Mouse (Mus musculus): ENCODE data around the gene Zic3. TPM values are rescaled to one million over a fixed set of nuclear protein-coding genes. Genes with fewer than 3 reads are reported as not detected.
A peak's percentile ranks its signal among the peaks of the same experiment; 100 is the strongest.

The Zic3 gene
- polyA plus RNA-seq (2015; fragmentation: Nextera tagmentation; extraction: Ambion mirVana) = 0.25 TPM in 1 of 2 replicates, not detected in the other

DNA sequence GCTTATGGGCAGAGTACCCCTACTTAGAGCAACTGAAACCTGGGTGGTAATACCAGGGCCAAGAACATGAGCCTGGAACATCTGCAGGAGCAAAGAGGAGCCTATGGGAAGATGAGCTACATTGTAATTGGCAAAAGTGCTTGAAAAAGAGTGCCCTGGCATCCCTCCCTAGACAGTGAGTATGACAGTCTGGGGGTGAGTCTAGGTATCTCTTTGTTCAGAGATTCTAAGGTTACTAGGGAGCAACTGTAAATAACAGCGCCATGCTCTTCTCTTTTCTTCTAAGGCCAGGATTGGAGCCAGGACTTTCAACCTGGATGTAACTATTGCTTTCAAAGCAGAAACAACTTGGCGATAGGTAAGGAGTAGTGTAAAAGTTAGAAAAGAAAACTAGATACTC lies at the start of gene Zic3:
TSS of gene Zic3 (plus strand) at position 301 of the 400 bp plus-strand sequence.
- Histone ChIP-seq H3K9me3 (no peaks in the 10 kb centered on the region), H3K27me3 (peaks cover 82% of the 10 kb centered on the region), H3K9ac (no peak within 1 kb of the TSS), H3K4me3 (no peak within 1 kb of the TSS), H3K4me2 (no peak within 1 kb of the TSS), H3K36me3 (no peaks in the 10 kb centered on the region), H3K27ac (no peak within 1 kb of the TSS), H3K4me1 (no peaks in the 10 kb centered on the region)
- WGBS = 73% methylated on average over 2 of the region's 2 CpGs
- no peak for ATAC-seq (ENCODE audit: borderline replicate concordance, extremely low read depth, low FRiP score, low TSS enrichment)

DNA sequence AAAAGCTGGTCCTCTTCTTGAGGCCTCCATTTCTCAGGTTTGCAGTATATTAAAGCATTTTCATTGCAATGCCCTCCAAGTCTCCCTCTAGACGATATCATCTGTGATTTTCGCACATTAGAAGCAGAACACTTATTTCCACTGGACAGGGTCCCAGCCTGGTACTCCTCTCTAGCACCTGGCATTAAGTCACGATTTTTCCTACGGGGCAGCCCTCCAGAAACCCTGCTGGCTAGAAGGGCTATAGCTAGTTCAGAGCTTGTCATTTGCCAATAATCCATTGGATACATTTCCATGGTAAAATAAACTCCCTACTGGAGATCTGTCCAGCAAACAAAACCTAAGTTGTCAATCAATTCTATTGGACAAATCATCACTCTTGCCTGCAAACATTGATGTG lies 40.1 kb upstream of the Zic3 start:
- no peak overlapping the region for H3K4me2 ChIP-seq
- no peaks in the 10 kb centered on the region for H3K27me3 ChIP-seq
- no peak overlapping the region for H3K27ac ChIP-seq
- no peak overlapping the region for H3K9ac ChIP-seq
- H3K4me3 ChIP-seq = no peak overlapping the region
- no peaks in the 10 kb centered on the region for H3K9me3 ChIP-seq
- WGBS = 72% methylated on average over 4 of the region's 4 CpGs
- H3K36me3 ChIP-seq = no peaks in the 10 kb centered on the region
- no peak for ATAC-seq (ENCODE audit: borderline replicate concordance, extremely low read depth, low FRiP score, low TSS enrichment)
- no peaks in the 10 kb centered on the region for H3K4me1 ChIP-seq

- Histone ChIP-seq H3K27ac (no peak overlapping the region), H3K4me2 (no peak overlapping the region), H3K4me3 (no peak overlapping the region), H3K9ac (no peak overlapping the region), H3K27me3 (no peaks in the 10 kb centered on the region), H3K9me3 (no peaks in the 10 kb centered on the region), H3K36me3 (no peaks in the 10 kb centered on the region), H3K4me1 (no peaks in the 10 kb centered on the region)
- no peak for ATAC-seq (ENCODE audit: borderline replicate concordance, extremely low read depth, low FRiP score, low TSS enrichment)
- 67% methylated on average over 10 of the region's 10 CpGs for whole genome bisulfite sequencing
These were observed 34.9 kb upstream of the Zic3 start for GRCm38 (mm10) chrX:57987455-57988109.

DNA sequence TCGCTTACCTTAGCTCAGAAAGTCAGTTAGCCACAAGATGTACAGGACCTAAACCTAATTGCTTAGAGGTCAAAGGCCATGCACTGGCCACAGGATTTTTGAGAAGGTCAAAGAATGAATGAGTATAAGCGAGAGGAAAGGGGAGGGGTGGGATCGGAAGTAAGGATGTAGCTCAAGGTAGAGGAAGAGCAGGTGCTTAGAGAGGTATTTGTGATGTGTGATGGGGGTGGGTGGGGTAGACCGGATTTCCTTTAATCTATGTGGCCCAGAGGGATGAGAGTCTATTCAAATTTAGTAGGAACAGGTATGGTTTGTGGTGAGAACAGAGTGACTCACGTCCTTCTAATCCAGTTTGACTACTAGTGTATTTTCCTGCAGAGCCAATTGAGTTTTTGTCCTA lies 9.1 kb upstream of the Zic3 start:
- no peak overlapping the region for H3K27ac ChIP-seq
- H3K27me3 ChIP-seq = peaks cover 53% of the 10 kb centered on the region
- H3K36me3 ChIP-seq = no peaks in the 10 kb centered on the region
- no peaks in the 10 kb centered on the region for H3K4me1 ChIP-seq
- no peak for ATAC-seq (ENCODE audit: borderline replicate concordance, extremely low read depth, low FRiP score, low TSS enrichment)
- 55% methylated on average over 5 of the region's 5 CpGs for WGBS
- no peaks in the 10 kb centered on the region for H3K9me3 ChIP-seq
- H3K4me3 ChIP-seq = no peak overlapping the region
- H3K4me2 ChIP-seq = no peak overlapping the region
- no peak overlapping the region for H3K9ac ChIP-seq

GRCm38 (mm10) chrX:58014093-58014492 lies 8.4 kb upstream of the Zic3 start:
- Histone ChIP-seq H3K4me3 (no peak overlapping the region), H3K9me3 (no peaks in the 10 kb centered on the region), H3K27ac (no peak overlapping the region), H3K4me2 (no peak overlapping the region), H3K36me3 (no peaks in the 10 kb centered on the region), H3K4me1 (no peaks in the 10 kb centered on the region), H3K9ac (no peak overlapping the region), H3K27me3 (peaks cover 60% of the 10 kb centered on the region)
- ATAC-seq (ENCODE audit: borderline replicate concordance, extremely low read depth, low FRiP score, low TSS enrichment) = no peak
- 17% methylated on average over 12 of the region's 12 CpGs for WGBS

DNA sequence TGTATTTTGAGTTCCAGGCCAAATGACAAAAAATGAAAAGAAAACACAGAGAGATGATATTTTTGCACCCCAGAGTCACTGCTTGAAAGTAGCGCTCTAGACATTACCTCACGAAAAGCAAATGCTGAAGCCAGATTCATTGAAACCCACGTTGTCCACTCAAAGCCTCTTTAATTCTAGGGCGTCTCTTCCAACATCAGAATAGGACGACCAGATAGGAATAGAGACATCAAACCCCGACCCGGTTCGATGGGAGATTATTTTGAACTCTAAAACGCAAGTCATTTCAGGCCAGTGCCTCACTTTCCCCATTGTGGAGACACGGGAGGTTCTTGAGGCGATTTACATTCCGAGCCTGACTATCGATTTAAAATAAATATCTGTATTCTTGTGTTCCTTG lies 7.7 kb upstream of the Zic3 start:
- Histone ChIP-seq H3K9me3 (no peaks in the 10 kb centered on the region), H3K27ac (no peak overlapping the region), H3K27me3 (peaks cover 67% of the 10 kb centered on the region), H3K4me3 (no peak overlapping the region), H3K36me3 (no peaks in the 10 kb centered on the region), H3K4me2 (no peak overlapping the region), H3K9ac (no peak overlapping the region), H3K4me1 (no peaks in the 10 kb centered on the region)
- 22% methylated on average over 13 of the region's 13 CpGs for WGBS
- no peak for ATAC-seq (ENCODE audit: borderline replicate concordance, extremely low read depth, low FRiP score, low TSS enrichment)

- Histone ChIP-seq H3K4me2 (no peak overlapping the region), H3K9ac (no peak overlapping the region), H3K4me1 (no peaks in the 10 kb centered on the region), H3K27ac (no peak overlapping the region), H3K4me3 (no peak overlapping the region), H3K36me3 (no peaks in the 10 kb centered on the region), H3K27me3 (peaks cover 74% of the 10 kb centered on the region), H3K9me3 (no peaks in the 10 kb centered on the region)
- WGBS = 14% methylated on average over 29 of the region's 29 CpGs
- no peak for ATAC-seq (ENCODE audit: borderline replicate concordance, extremely low read depth, low FRiP score, low TSS enrichment)
These were observed 7.1 kb upstream of the Zic3 start for GRCm38 (mm10) chrX:58015336-58015945.

DNA sequence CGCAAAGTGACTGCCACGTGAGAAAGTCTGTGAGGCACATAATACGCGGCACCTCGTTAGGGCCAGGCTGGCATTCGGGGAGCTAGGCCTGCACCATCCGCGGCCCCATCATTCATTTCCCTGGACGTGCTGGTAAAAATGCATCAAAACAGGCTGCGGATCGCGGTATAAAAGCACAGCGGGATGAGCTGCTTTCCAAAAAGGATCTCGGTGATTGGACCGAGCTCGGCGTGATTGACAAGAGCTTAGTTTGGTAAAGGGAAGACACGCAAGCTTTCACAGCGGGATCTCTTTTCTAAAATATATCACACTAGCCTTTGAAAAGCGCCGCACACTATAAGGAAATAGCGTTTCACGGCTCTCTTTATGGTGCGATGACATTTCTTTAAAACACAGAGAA lies 3.8 kb upstream of the Zic3 start:
- Histone ChIP-seq H3K9me3 (no peaks in the 10 kb centered on the region), H3K4me1 (no peaks in the 10 kb centered on the region), H3K27me3 (peaks cover 93% of the 10 kb centered on the region), H3K4me3 (no peak overlapping the region), H3K4me2 (no peak overlapping the region), H3K27ac (no peak overlapping the region), H3K9ac (no peak overlapping the region), H3K36me3 (no peaks in the 10 kb centered on the region)
- WGBS = 11% methylated on average over 24 of the region's 24 CpGs
- ATAC-seq (ENCODE audit: borderline replicate concordance, extremely low read depth, low FRiP score, low TSS enrichment) = no peak

DNA sequence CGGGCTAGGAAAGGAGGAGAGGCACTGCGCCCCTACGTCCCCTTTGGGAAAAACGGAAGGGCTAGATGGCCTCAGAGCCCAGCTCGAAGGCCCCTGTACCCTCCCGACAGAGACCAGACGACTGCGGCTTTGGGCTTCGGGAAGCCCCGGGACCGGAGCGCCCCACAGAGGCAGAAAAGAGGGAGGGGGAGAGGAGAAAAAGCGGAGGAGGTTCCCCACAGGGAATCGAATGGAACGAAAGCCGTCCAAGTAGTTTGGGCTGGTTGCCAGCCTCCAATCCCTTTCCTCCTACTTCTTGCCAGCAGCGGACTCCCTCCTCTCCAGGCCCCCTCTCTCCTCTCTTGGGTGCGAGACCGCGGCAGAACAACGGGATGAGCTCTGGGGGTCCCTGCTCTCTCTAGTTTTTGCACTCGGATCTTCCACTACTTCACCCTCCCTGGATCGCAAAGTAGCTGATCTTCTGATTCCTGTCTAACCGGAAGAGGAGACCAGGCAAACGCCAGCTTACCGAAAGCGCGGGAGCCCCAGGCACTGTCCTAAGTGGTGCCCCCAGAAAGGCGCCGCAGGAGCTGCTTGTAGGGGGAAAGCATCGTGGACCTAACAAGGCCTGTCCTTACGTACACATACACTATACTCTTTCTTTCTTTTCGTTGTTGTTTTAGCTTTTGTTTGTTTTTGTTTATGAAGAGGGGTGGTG lies 3.1 kb upstream of the Zic3 start:
- Histone ChIP-seq H3K27ac (no peak overlapping the region), H3K27me3 (peaks cover 86% of the 10 kb centered on the region), H3K4me1 (no peaks in the 10 kb centered on the region), H3K36me3 (no peaks in the 10 kb centered on the region), H3K9ac (no peak overlapping the region), H3K4me2 (peak overlapping the region; percentile 33), H3K9me3 (no peaks in the 10 kb centered on the region), H3K4me3 (0 out of 2 replicates have a peak overlapping the region, but pooled peaks have one; percentile 9)
- no peak for ATAC-seq (ENCODE audit: borderline replicate concordance, extremely low read depth, low FRiP score, low TSS enrichment)
- 15% methylated on average over 32 of the region's 33 CpGs for WGBS

GRCm38 (mm10) chrX:58027631-58028030 lies 5.1 kb downstream of the Zic3 start:
- 11% methylated on average over 9 of the region's 9 CpGs for WGBS
- no peak overlapping the region for H3K27ac ChIP-seq
- no peak overlapping the region for H3K4me2 ChIP-seq
- H3K4me1 ChIP-seq = 0 out of 2 replicates have a peak, but pooled peaks cover 5% of the 10 kb centered on the region
- no peak for ATAC-seq (ENCODE audit: borderline replicate concordance, extremely low read depth, low FRiP score, low TSS enrichment)
- no peak overlapping the region for H3K4me3 ChIP-seq
- H3K36me3 ChIP-seq = no peaks in the 10 kb centered on the region
- H3K27me3 ChIP-seq = peaks cover 82% of the 10 kb centered on the region
- H3K9ac ChIP-seq = no peak overlapping the region
- no peaks in the 10 kb centered on the region for H3K9me3 ChIP-seq

GRCm38 (mm10) chrX:58028082-58028481 lies 5.6 kb downstream of the Zic3 start:
- Histone ChIP-seq H3K4me2 (no peak overlapping the region), H3K4me1 (0 out of 2 replicates have a peak, but pooled peaks cover 5% of the 10 kb centered on the region), H3K27ac (no peak overlapping the region), H3K4me3 (no peak overlapping the region), H3K9me3 (no peaks in the 10 kb centered on the region), H3K36me3 (no peaks in the 10 kb centered on the region), H3K9ac (no peak overlapping the region), H3K27me3 (peaks cover 82% of the 10 kb centered on the region)
- no peak for ATAC-seq (ENCODE audit: borderline replicate concordance, extremely low read depth, low FRiP score, low TSS enrichment)
- 15% methylated on average over 16 of the region's 16 CpGs for WGBS

- H3K4me3 ChIP-seq = no peak overlapping the region
- no peaks in the 10 kb centered on the region for H3K9me3 ChIP-seq
- peaks cover 86% of the 10 kb centered on the region for H3K27me3 ChIP-seq
- WGBS = 5% methylated on average over 8 of the region's 8 CpGs
- no peak overlapping the region for H3K27ac ChIP-seq
- ATAC-seq (ENCODE audit: borderline replicate concordance, extremely low read depth, low FRiP score, low TSS enrichment) = no peak
- no peaks in the 10 kb centered on the region for H3K36me3 ChIP-seq
- no peak overlapping the region for H3K9ac ChIP-seq
- H3K4me2 ChIP-seq = no peak overlapping the region
- 0 out of 2 replicates have a peak, but pooled peaks cover 5% of the 10 kb centered on the region for H3K4me1 ChIP-seq
These were observed 6.4 kb downstream of the Zic3 start for GRCm38 (mm10) chrX:58028858-58029257.
